Comparison of ENCODE assay signal across 8 mouse cellular contexts in genomic region chr2:166712801-166713689, GRCm38 (mm10). TPM values are rescaled to one million over a fixed set of nuclear protein-coding genes. Genes with fewer than 3 reads are reported as not detected.
A peak's percentile ranks its signal among the peaks of the same experiment; 100 is the strongest.
DNase-seq lines count a peak whose midpoint lies in the region; ATAC-seq and TF ChIP-seq lines count a peak whose summit lies in the region.

No protein-coding gene starts in this region.

- peak; percentile 63 to 74 for DNase-seq in layer of hippocampus, adult 8-10 months (ENCODE audit: low spot score in 2 of 2)
- DNase-seq in layer of hippocampus, adult 9-10 months (ENCODE audit: low spot score): no peak
- DNase-seq in naive thymus-derived CD4-positive, alpha-beta T cell, adult 2 months (ENCODE audit: low read depth): peak; percentile 69
- DNase-seq in thymus, postnatal 14 days: peak; percentile 83

- TF ChIP-seq POLR2A in bone marrow, adult 2 months (IDR thresholded peaks at IDR 0.05; ENCODE audit: borderline replicate concordance, control insufficient read depth, low read depth, low read length): no peak

- H3K27ac ChIP-seq in bone marrow, adult 2 months (ENCODE audit: control insufficient read depth, insufficient read depth, low read depth, low read length, poor library complexity): peak overlapping the region; percentile 93
- H3K27ac ChIP-seq in intestine, embryonic 16.5 days (ENCODE audit: low read length): peak overlapping the region; percentile 22; the same call in 1 of the 2 replicates
- H3K27ac ChIP-seq in liver, embryonic 15.5 days (replicated peaks): peak overlapping the region; percentile 87

- peaks cover 10% of the 10 kb centered on the region for H3K4me1 ChIP-seq in bone marrow, adult 2 months (ENCODE audit: control insufficient read depth, insufficient read depth, low read length)
- peaks cover 12% of the 10 kb centered on the region for H3K4me1 ChIP-seq in intestine, embryonic 16.5 days (ENCODE audit: control insufficient read depth, insufficient read depth, low read length)
- H3K4me1 ChIP-seq in liver, embryonic 15.5 days (replicated peaks): peaks cover 63% of the 10 kb centered on the region

- no peaks in the 10 kb centered on the region for H3K27me3 ChIP-seq in intestine, embryonic 16.5 days (replicated peaks; ENCODE audit: control insufficient read depth, insufficient read depth, low read length)
- H3K27me3 ChIP-seq in liver, embryonic 15.5 days: peaks cover 18% of the 10 kb centered on the region

- under 1% methylated on average over 62 of the region's 64 CpGs for WGBS in bone marrow, adult 2 months
- under 1% methylated on average over 64 of the region's 64 CpGs for WGBS in intestine, embryonic 16.5 days
- WGBS in liver, embryonic 15.5 days (ENCODE audit: insufficient replicate concordance): under 1% methylated on average over 64 of the region's 64 CpGs

- peaks cover 3% of the 10 kb centered on the region; the same call in 1 of the 2 replicates for H3K9me3 ChIP-seq in intestine, embryonic 16.5 days (ENCODE audit: control insufficient read depth, low read length)
- no peaks in the 10 kb centered on the region for H3K9me3 ChIP-seq in liver, embryonic 15.5 days (replicated peaks)

- peak overlapping the region; percentile 77 for H3K9ac ChIP-seq in intestine, embryonic 16.5 days (ENCODE audit: low read depth, low read length)
- H3K9ac ChIP-seq in liver, embryonic 15.5 days: peak overlapping the region; percentile 95

- peak; percentile 32 for ATAC-seq in frontal cortex, adult (ENCODE audit: low TSS enrichment)
- peak; percentile 62 for ATAC-seq in intestine, embryonic 16.5 days
- peak; percentile 45 for ATAC-seq in liver, embryonic 15.5 days (ENCODE audit: insufficient read depth)

- H3K4me2 ChIP-seq in intestine, embryonic 16.5 days (ENCODE audit: low read depth, low read length): peak overlapping the region; percentile 97
- H3K4me2 ChIP-seq in liver, embryonic 15.5 days: peak overlapping the region; percentile 91

- H3K4me3 ChIP-seq in bone marrow, adult 2 months (replicated peaks; ENCODE audit: control insufficient read depth, low read depth, low read length): peak overlapping the region; percentile 98
- H3K4me3 ChIP-seq in intestine, embryonic 16.5 days (ENCODE audit: low read length): peak overlapping the region; percentile 77
- H3K4me3 ChIP-seq in liver, embryonic 15.5 days (replicated peaks): peak overlapping the region; percentile 97

- no peak for TF ChIP-seq CTCF in bone marrow, adult 2 months (IDR thresholded peaks at IDR 0.05; ENCODE audit: control insufficient read depth, insufficient read depth, low read length)

- no peaks in the 10 kb centered on the region for H3K36me3 ChIP-seq in intestine, embryonic 16.5 days (ENCODE audit: control insufficient read depth, insufficient read depth, low read length)
- H3K36me3 ChIP-seq in liver, embryonic 15.5 days (replicated peaks): no peaks in the 10 kb centered on the region

RNA-seq across cellular contexts. Expression of gene Prex1, which starts 0.6 kb away (rescaled TPM):
- 10 to 100 TPM; 67.2 to 81.3 (median 74.2) TPM for total RNA-seq in layer of hippocampus, adult 8-10 months (2022)
- 27.3 and 38.8 TPM in 2 replicates for polyA plus RNA-seq in bone marrow, adult 2 months (2011; ENCODE audit: insufficient read depth, insufficient read length, low replicate concordance, missing spikeins)
- polyA plus RNA-seq in intestine, embryonic 16.5 days (2015; fragmentation: Nextera tagmentation; extraction: Ambion mirVana): 7.9 and 8.0 TPM in 2 replicates
- 13.7 TPM in 2 replicates for polyA plus RNA-seq in liver, embryonic 15.5 days (2015; fragmentation: Nextera tagmentation; extraction: Ambion mirVana)

Comparison
In these comparisons a context has a peak if more than half of its experiments do, and no peak if none do; other contexts are left out.
1. H3K27ac ChIP-seq: peak in every context shown above with its lines; median percentile 93 in bone marrow, adult 2 months; 87 in liver, embryonic 15.5 days; 22 in intestine, embryonic 16.5 days.